Mouse (Mus musculus): ENCODE measurements at regions not wholly inside any gene's neighbourhood (a gene's known extent, or its start where the extent isn't known, plus 50 kb on each side); places are given as distances from the start of the nearest gene placed in this dataset.
A peak's percentile ranks its signal among the peaks of the same experiment; 100 is the strongest.
"Not testable (repeated sequence)": the region's sequence is repeated elsewhere in the genome, so short reads cannot be mapped to it uniquely, and the experiment has no call there.

DNA sequence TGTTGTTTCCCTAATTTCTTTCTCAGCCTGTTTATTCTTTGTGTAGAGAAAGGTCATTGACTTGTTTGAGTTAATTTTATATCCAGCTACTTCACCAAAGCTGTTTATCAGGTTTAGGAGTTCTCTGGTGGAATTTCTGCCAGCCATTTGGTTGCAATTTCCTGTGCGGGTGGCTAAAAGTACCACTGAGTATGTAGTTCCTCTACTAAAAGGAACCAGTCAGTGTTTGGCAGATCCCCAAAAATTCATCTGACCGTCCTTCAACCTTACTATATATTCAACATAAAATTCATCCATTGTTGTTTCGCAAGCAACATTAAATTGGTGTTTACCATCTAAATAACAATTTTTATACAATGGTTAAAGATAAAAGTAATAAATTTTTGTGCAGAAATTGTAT lies 710.2 kb upstream of the Brinp3 start:
- DNase-seq = not testable (repeated sequence)

DNA sequence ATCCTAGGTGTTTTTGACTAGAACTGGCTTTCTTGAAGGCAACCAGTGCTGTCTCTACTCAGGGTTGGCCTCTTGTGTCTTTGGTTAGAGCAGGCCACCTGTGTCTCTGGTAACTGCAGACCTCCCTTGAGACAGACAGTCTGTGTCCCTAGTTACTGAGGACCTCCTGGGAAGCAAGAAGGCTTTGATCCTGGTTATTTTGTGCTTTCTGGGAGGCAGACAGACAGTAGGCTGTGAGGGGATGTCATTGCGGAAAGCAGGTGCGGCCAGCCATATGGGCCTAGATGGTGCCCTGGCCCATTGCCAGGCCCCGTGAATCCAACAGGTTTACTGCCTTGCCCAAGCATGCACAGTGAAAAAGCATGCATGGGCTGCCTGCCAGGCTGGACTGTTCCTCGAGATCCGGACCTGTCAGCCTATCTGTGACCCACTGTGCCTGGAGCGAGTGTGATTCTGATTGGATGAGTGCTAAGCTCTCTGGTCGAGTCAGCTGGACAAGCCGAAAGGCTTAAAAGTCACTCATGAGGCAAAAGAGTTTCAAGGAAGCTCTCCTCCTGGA lies 688.1 kb upstream of the Brinp3 start:
- DNase-seq = peak; percentile 67

DNA sequence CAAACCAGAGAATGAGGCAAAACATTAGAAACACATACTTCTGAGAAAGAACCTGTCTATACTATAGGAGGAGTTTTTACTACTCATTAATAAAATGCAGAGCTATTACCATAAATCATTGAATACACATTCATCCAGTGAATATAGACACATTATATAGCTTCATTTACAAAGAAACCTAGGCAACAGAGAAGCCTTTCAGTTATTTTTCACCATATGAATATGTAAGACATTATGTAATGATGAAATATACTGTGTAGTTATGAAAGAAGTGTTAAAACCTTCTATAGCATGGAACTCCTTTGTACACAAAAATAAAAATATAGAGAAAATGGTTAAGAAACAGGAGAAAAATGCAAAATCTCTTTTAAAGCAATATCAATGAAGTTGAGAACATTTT lies 647.5 kb upstream of the Brinp3 start:
- no peak for DNase-seq

Data from cerebellum, adult 9-10 months (tissue).